Mouse (Mus musculus) T-cell, adult 2 months (primary cell): ENCODE results near the gene 3110021N24Rik.

Source experiments
- DNase-seq: peaks from one replicate; pipeline ENCODE4 v3.0.0; 2022; ENCODE audit warnings: low spot score

The 3110021N24Rik gene

GRCm38 (mm10) chr4:108796701-108797100 lies 77.3 kb downstream of the 3110021N24Rik start:
- no peak for DNase-seq

- peak; percentile 15 for DNase-seq
Measured at GRCm38 (mm10) chr4:108798083-108798830, 78.8 kb downstream of the 3110021N24Rik start.

GRCm38 (mm10) chr4:108803535-108803934 lies 84.1 kb downstream of the 3110021N24Rik start:
- no peak for DNase-seq

- no peak for DNase-seq
Measured at GRCm38 (mm10) chr4:108811142-108811541, 91.7 kb downstream of the 3110021N24Rik start.

GRCm38 (mm10) chr4:108811550-108811949 lies 92.1 kb downstream of the 3110021N24Rik start:
- DNase-seq: no peak

GRCm38 (mm10) chr4:108825677-108826076 lies 106.2 kb downstream of the 3110021N24Rik start:
- no peak for DNase-seq

- no peak for DNase-seq
Measured at GRCm38 (mm10) chr4:108826096-108826495, 106.6 kb downstream of the 3110021N24Rik start.

GRCm38 (mm10) chr4:108826643-108827042 lies 107.2 kb downstream of the 3110021N24Rik start:
- no peak for DNase-seq

- no peak for DNase-seq
Measured at GRCm38 (mm10) chr4:108830698-108831097, 111.2 kb downstream of the 3110021N24Rik start.
